Mouse (Mus musculus): Measurements from ENCODE around the gene Dhx15. TPM values are rescaled to one million over a fixed set of nuclear protein-coding genes. Genes with fewer than 3 reads are reported as not detected.

The Dhx15 gene
- total and polyA plus RNA-seq, 2 experiments from 2014 or later = 47.9 to 83.1 TPM

GRCm38 (mm10) chr5:52141936-52142335, 48.4 kb downstream of the Dhx15 start:
- Histone ChIP-seq H3K36me3 (replicated peaks; ENCODE audit: control insufficient read depth, insufficient read depth, low read length) (peaks cover 26% of the 10 kb centered on the region), H3K27me3 (ENCODE audit: control insufficient read depth, insufficient read depth, low read length) (no peaks in the 10 kb centered on the region), H3K9ac (replicated peaks; ENCODE audit: low read depth, low read length) (no peak overlapping the region), H3K9me3 (replicated peaks; ENCODE audit: control insufficient read depth, low read length) (no peaks in the 10 kb centered on the region), H3K27ac (ENCODE audit: low read depth) (no peak overlapping the region), H3K4me2 (ENCODE audit: low read depth, low read length) (no peak overlapping the region), H3K4me1 (ENCODE audit: control insufficient read depth, insufficient read depth) (no peaks in the 10 kb centered on the region), H3K4me3 (ENCODE audit: low read depth, low read length) (no peak overlapping the region)
- DNase-seq (ENCODE audit: low spot score) (no peak), ATAC-seq (ENCODE audit: insufficient read depth, low read depth) (no peak)
- TF ChIP-seq EP300 (IDR thresholded peaks at IDR 0.05; ENCODE audit: low read depth) = no peak
- no peak for TF ChIP-seq CTCF (IDR thresholded peaks at IDR 0.05; ENCODE audit: low read depth)
- 80% methylated on average over 9 of the region's 9 CpGs for WGBS

GRCm38 (mm10) chr5:52138819-52139218, 51.5 kb downstream of the Dhx15 start:
- H3K36me3 ChIP-seq (replicated peaks; ENCODE audit: control insufficient read depth, insufficient read depth, low read length) = peaks cover 17% of the 10 kb centered on the region
- no peaks in the 10 kb centered on the region for H3K27me3 ChIP-seq (ENCODE audit: control insufficient read depth, insufficient read depth, low read length)
- ATAC-seq (ENCODE audit: insufficient read depth, low read depth) (no peak), DNase-seq (ENCODE audit: low spot score) (no peak)
- H3K9ac ChIP-seq (replicated peaks; ENCODE audit: low read depth, low read length) = no peak overlapping the region
- no peak overlapping the region for H3K4me2 ChIP-seq (ENCODE audit: low read depth, low read length)
- WGBS = 83% methylated on average over 6 of the region's 6 CpGs
- TF ChIP-seq CTCF (IDR thresholded peaks at IDR 0.05; ENCODE audit: low read depth) (no peak), EP300 (IDR thresholded peaks at IDR 0.05; ENCODE audit: low read depth) (no peak)
- no peaks in the 10 kb centered on the region for H3K9me3 ChIP-seq (replicated peaks; ENCODE audit: control insufficient read depth, low read length)
- no peaks in the 10 kb centered on the region for H3K4me1 ChIP-seq (ENCODE audit: control insufficient read depth, insufficient read depth)
- no peak overlapping the region for H3K27ac ChIP-seq (ENCODE audit: low read depth)
- H3K4me3 ChIP-seq (ENCODE audit: low read depth, low read length) = no peak overlapping the region

- TF ChIP-seq EP300 (IDR thresholded peaks at IDR 0.05; ENCODE audit: low read depth) (no peak), CTCF (IDR thresholded peaks at IDR 0.05; ENCODE audit: low read depth) (no peak)
- H3K9ac ChIP-seq (replicated peaks; ENCODE audit: low read depth, low read length) = no peak overlapping the region
- no peaks in the 10 kb centered on the region for H3K9me3 ChIP-seq (replicated peaks; ENCODE audit: control insufficient read depth, low read length)
- ATAC-seq (ENCODE audit: insufficient read depth, low read depth) = no peak
- DNase-seq (ENCODE audit: low spot score) = no peak
- WGBS = 85% methylated on average over 11 of the region's 11 CpGs
- H3K27ac ChIP-seq (ENCODE audit: low read depth) = no peak overlapping the region
- H3K36me3 ChIP-seq (replicated peaks; ENCODE audit: control insufficient read depth, insufficient read depth, low read length) = peaks cover 16% of the 10 kb centered on the region
- H3K4me3 ChIP-seq (ENCODE audit: low read depth, low read length) = no peak overlapping the region
- no peak overlapping the region for H3K4me2 ChIP-seq (ENCODE audit: low read depth, low read length)
- no peaks in the 10 kb centered on the region for H3K27me3 ChIP-seq (ENCODE audit: control insufficient read depth, insufficient read depth, low read length)
- no peaks in the 10 kb centered on the region for H3K4me1 ChIP-seq (ENCODE audit: control insufficient read depth, insufficient read depth)
These were observed 52.2 kb downstream of the Dhx15 start for GRCm38 (mm10) chr5:52138134-52138533.

- 57% methylated on average over 16 of the region's 16 CpGs for WGBS
- ATAC-seq (ENCODE audit: insufficient read depth, low read depth) = no peak
- Histone ChIP-seq H3K4me2 (ENCODE audit: low read depth, low read length) (no peak overlapping the region), H3K4me1 (ENCODE audit: control insufficient read depth, insufficient read depth) (no peaks in the 10 kb centered on the region), H3K4me3 (ENCODE audit: low read depth, low read length) (no peak overlapping the region), H3K9ac (replicated peaks; ENCODE audit: low read depth, low read length) (no peak overlapping the region), H3K27ac (ENCODE audit: low read depth) (no peak overlapping the region), H3K9me3 (replicated peaks; ENCODE audit: control insufficient read depth, low read length) (no peaks in the 10 kb centered on the region), H3K27me3 (ENCODE audit: control insufficient read depth, insufficient read depth, low read length) (no peaks in the 10 kb centered on the region), H3K36me3 (replicated peaks; ENCODE audit: control insufficient read depth, insufficient read depth, low read length) (peaks cover 5% of the 10 kb centered on the region; the same call in 1 of the 2 replicates)
- DNase-seq (ENCODE audit: low spot score) = no peak
- no peak for TF ChIP-seq EP300 (IDR thresholded peaks at IDR 0.05; ENCODE audit: low read depth)
- no peak for TF ChIP-seq CTCF (IDR thresholded peaks at IDR 0.05; ENCODE audit: low read depth)
These were observed 54.7 kb downstream of the Dhx15 start for GRCm38 (mm10) chr5:52135460-52136141.

- no peaks in the 10 kb centered on the region for H3K27me3 ChIP-seq (ENCODE audit: control insufficient read depth, insufficient read depth, low read length)
- H3K9me3 ChIP-seq (replicated peaks; ENCODE audit: control insufficient read depth, low read length) = no peaks in the 10 kb centered on the region
- H3K4me3 ChIP-seq (ENCODE audit: low read depth, low read length) = no peak overlapping the region
- 86% methylated on average over 7 of the region's 7 CpGs for WGBS
- ATAC-seq (ENCODE audit: insufficient read depth, low read depth) (no peak), DNase-seq (ENCODE audit: low spot score) (no peak)
- no peak overlapping the region for H3K4me2 ChIP-seq (ENCODE audit: low read depth, low read length)
- TF ChIP-seq CTCF (IDR thresholded peaks at IDR 0.05; ENCODE audit: low read depth) (no peak), EP300 (IDR thresholded peaks at IDR 0.05; ENCODE audit: low read depth) (no peak)
- H3K4me1 ChIP-seq (ENCODE audit: control insufficient read depth, insufficient read depth) = no peaks in the 10 kb centered on the region
- H3K9ac ChIP-seq (replicated peaks; ENCODE audit: low read depth, low read length) = no peak overlapping the region
- no peaks in the 10 kb centered on the region; the same call in 1 of the 2 replicates for H3K36me3 ChIP-seq (replicated peaks; ENCODE audit: control insufficient read depth, insufficient read depth, low read length)
- no peak overlapping the region for H3K27ac ChIP-seq (ENCODE audit: low read depth)
These were observed 57.5 kb downstream of the Dhx15 start for GRCm38 (mm10) chr5:52132840-52133239.

- TF ChIP-seq CTCF (IDR thresholded peaks at IDR 0.05; ENCODE audit: low read depth) (peak; percentile 56), EP300 (IDR thresholded peaks at IDR 0.05; ENCODE audit: low read depth) (no peak)
- Histone ChIP-seq H3K27me3 (ENCODE audit: control insufficient read depth, insufficient read depth, low read length) (no peaks in the 10 kb centered on the region), H3K9me3 (replicated peaks; ENCODE audit: control insufficient read depth, low read length) (no peaks in the 10 kb centered on the region), H3K9ac (replicated peaks; ENCODE audit: low read depth, low read length) (no peak overlapping the region), H3K4me2 (ENCODE audit: low read depth, low read length) (no peak overlapping the region), H3K27ac (ENCODE audit: low read depth) (no peak overlapping the region), H3K4me1 (ENCODE audit: control insufficient read depth, insufficient read depth) (no peaks in the 10 kb centered on the region), H3K36me3 (replicated peaks; ENCODE audit: control insufficient read depth, insufficient read depth, low read length) (no peaks in the 10 kb centered on the region), H3K4me3 (ENCODE audit: low read depth, low read length) (no peak overlapping the region)
- WGBS = 23% methylated on average over 9 of the region's 9 CpGs
- DNase-seq (ENCODE audit: low spot score) (no peak), ATAC-seq (ENCODE audit: insufficient read depth, low read depth) (no peak)
These were observed 58.2 kb downstream of the Dhx15 start for GRCm38 (mm10) chr5:52132092-52132491.

Measured in heart, postnatal 0 days (tissue).